Mouse (Mus musculus): ENCODE measurements at regions not wholly inside any gene's neighbourhood (a gene's known extent, or its start where the extent isn't known, plus 50 kb on each side); places are given as distances from the start of the nearest gene placed in this dataset.
"Not testable (repeated sequence)": the region's sequence is repeated elsewhere in the genome, so short reads cannot be mapped to it uniquely, and the experiment has no call there.

DNA sequence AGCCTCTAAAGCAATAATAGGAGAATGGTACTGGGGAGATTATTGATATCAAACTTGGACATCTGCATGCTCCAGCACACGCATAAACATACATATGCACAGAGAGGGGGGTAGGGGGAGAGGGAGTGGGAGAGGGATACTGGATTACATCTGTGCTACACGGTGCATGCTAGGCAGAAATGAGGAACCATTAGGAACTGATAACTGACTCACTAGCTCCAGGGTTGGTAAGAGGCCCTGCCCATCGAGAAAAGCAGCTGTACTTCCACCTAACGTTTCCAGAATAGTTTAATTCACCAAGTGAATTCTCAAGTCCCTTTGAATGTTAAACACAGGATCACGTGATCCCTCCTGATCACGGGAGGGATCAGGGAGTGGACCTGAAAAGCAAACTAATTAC, 825.1 kb downstream of the Diaph3 start:
- no peak for DNase-seq

DNA sequence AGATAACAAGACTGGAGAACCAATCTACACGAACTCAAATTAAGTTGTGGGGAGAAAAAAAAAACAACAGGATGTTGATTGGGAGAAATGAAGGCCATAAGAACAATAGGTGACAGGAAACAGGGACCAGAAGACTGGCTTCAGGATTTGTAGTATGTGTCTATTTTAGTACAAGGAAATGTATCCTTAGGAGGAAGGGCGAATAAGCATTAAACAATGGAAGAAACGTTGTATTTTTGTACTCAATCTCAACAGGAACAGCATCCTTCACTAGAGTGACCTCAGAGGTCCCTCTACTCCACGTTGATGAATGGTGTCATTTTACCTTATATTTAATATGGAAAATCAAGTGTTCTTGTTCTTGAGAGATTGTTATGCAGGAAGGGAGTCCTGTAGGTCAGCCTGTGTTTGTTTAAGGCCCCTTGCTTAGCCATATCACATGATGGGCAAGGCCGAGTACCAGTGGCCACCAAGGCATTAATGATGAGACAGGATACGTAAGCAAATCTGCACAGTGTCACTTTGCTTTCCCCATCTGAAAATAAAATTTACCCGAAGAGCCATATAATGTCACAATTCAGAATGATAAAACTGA, 832.0 kb downstream of the Diaph3 start:
- DNase-seq, result no peak

GRCm38 (mm10) chr14:86307806-86308205, 833.2 kb downstream of the Diaph3 start:
- peak; percentile 60 for DNase-seq

DNA sequence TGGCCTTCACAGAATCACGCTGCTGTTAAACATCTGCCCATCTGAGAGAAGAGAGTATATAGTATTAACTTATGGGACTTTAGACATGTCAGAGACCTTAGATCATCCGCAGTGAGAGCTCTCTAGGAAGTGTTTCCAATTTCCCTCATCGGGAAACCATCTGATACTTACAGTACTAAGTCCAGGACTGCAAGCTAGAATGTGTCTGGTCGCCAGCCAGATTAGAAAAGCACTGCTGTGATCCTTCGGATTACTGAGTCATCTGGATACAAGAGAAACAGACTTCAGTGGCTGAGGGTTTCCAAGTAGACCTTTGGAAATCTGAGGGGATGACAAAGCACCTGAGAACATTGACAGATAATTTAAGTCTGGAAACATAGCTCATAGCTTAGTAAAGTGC, 839.4 kb downstream of the Diaph3 start:
- no peak for DNase-seq

- DNase-seq, result no peak
These were observed 840.2 kb downstream of the Diaph3 start for GRCm38 (mm10) chr14:86300811-86301210.

GRCm38 (mm10) chr14:86297991-86298390, 843.0 kb downstream of the Diaph3 start:
- DNase-seq, result no peak

- DNase-seq, result not testable (repeated sequence)
These were observed 846.4 kb downstream of the Diaph3 start for GRCm38 (mm10) chr14:86294606-86295005.

- no peak for DNase-seq
These were observed 847.2 kb downstream of the Diaph3 start for GRCm38 (mm10) chr14:86293804-86294203.

GRCm38 (mm10) chr14:86293371-86293770, 847.7 kb downstream of the Diaph3 start:
- DNase-seq, result no peak

- no peak for DNase-seq
These were observed 850.5 kb downstream of the Diaph3 start for GRCm38 (mm10) chr14:86290556-86290955.

- DNase-seq, result peak; percentile 12
These were observed 879.3 kb downstream of the Diaph3 start for GRCm38 (mm10) chr14:86261640-86262230.

DNA sequence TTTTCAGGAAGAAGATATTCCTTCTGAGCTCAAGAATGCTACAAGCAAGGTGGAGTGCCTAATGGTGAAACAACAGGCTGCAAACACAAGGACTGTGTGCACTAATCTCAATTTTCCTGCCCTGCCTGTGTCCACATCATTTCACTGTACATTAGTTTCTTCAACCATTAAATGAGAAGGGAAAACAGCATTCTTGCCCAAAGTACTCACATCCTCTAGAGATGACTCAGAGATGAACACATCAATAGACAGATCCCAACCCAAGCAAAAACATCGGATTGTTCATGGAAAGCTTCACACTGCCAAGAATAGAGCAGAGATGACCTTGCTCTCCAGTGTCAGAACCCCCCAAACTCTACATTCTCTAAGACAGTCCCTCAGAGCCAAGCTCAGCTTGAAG, 886.8 kb downstream of the Diaph3 start:
- no peak for DNase-seq

DNA sequence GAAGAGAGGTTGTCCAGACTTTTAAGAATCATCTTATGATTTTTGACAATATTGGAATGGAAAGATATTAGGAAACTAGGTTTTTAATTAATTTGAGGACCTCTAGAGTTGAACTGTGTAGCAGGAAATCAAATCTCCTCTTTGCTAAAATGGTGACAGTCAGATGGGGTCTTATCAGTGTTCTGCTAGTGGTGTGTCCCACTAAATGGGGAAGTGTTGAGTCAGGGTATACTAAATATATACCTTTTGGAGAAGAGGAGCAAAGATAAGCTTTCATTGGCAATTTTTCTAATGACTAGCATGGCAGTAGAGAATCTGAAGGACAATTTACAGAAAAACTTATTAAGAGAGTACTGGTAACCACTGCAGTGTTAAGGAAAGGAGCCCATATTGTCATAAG, 889.4 kb downstream of the Diaph3 start:
- DNase-seq, result no peak

GRCm38 (mm10) chr14:86247686-86248085, 893.3 kb downstream of the Diaph3 start:
- DNase-seq, result no peak

- no peak for DNase-seq
These were observed 894.3 kb downstream of the Diaph3 start for GRCm38 (mm10) chr14:86246770-86247169.

DNA sequence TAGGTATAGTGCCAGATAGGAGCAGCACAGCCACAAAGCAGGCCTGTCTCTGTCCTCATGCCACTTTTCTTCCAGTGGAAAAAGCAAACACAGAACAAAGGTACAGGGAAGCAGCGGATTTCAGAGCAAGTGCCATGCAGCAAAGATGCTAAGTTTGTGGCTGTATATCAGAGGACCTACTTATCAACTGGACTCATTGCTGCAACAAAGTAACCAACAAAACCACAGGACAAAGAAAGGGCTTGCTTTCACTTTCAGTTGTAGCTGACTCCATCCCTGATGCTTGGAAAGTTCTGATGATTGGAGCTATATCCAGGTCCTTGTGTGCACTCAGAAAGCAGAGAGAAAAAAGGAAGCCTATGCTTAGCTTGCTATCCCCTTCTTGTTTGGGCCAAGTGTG, 897.4 kb downstream of the Diaph3 start:
- no peak for DNase-seq

DNA sequence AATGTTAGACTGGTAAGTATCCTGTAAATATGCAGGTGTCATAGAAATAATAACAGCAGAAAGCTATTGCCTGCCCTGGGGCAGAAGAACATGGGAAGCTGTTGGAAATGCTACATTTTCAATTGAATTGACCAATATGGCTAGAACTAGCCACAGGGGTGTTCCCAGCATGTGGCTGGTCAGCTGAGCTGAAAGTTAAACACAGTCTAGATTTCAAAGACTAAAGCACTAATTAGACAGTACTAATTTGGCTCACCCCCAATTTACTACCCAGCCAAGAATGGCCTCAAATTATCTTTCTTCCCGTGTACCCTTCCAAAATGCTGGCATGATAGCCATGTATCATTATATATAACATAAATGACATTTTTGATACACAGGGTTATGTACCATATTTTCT, 898.2 kb downstream of the Diaph3 start:
- no peak for DNase-seq

- no peak for DNase-seq
These were observed 901.9 kb downstream of the Diaph3 start for GRCm38 (mm10) chr14:86239090-86239489.

DNA sequence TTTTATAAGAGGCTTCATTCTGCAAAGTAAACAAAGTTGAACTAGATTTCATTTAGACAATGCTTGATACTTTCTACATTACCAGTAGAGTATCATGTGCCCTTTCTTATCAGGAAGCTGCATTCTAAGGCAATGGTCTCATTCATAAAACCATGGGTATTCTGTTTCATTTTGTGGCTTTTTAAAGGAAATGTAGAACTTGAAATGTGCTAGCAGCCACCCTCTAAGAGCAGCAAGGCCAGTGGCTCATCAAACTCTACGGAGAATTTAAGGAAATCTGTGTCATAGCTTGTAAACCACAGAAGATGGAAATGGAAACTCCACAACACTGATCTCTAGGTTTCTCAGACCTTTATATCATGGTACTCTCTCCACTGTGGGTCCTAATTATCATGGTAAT, 907.7 kb downstream of the Diaph3 start:
- DNase-seq, result no peak

- DNase-seq, result no peak
These were observed 910.4 kb downstream of the Diaph3 start for GRCm38 (mm10) chr14:86230609-86231008.

DNA sequence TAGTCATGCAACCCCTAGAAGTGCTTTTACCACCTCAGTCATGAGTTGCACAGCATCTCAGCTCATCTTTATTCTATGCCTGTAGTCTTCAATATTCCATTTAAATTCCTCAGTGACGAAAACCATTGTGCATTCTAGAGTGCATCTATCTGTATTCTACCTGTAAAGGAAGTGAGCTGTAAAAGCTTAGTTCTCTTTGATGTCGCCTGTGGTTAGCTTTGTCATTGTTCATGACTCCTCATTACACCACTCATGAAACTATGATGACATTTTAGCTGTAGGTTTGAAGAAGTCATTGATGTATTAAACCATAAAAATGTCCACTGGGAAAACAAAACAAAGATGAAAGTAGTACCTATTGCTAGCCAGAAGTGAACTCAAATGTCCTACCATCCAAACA, 911.3 kb downstream of the Diaph3 start:
- no peak for DNase-seq

- no peak for DNase-seq
These were observed 925.3 kb downstream of the Diaph3 start for GRCm38 (mm10) chr14:86215711-86216110.

- DNase-seq, result no peak
These were observed 929.4 kb downstream of the Diaph3 start for GRCm38 (mm10) chr14:86211654-86212053.

- DNase-seq, result no peak
These were observed 936.5 kb downstream of the Diaph3 start for GRCm38 (mm10) chr14:86204582-86204981.

- DNase-seq, result no peak
These were observed 943.2 kb downstream of the Diaph3 start for GRCm38 (mm10) chr14:86197864-86198263.
